9 mouse cellular contexts compared by ENCODE assay signal in the genomic region with DNA sequence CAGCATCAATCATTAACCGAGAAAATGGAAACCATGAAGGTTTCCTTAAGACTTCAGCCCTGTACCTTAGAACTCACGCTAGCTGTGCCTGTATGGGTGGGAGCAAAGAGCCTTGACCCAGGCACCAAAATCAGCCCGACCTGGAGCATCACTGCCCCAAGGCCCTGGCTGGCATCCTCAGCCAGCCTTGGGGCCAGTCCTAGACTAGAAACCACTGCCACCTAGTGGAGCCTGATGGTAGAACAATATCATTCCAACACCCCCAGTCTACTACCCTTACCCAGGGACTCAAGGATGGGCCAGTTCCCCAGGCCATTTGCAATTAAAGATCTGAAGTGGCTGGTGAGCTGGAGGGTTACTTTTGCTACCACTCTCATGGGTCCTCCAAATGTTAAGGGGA. TPM values are rescaled to one million over a fixed set of nuclear protein-coding genes. Genes with fewer than 3 reads are reported as not detected.
A peak's percentile ranks its signal among the peaks of the same experiment; 100 is the strongest.
DNase-seq lines count a peak whose midpoint lies in the region; ATAC-seq lines count a peak whose summit lies in the region.
"Had no signal": no experiment of that assay in that cellular context is flagged by ENCODE, and none has a peak within 500 bp of the region (broad histone marks: within the 10 kb centered on the region; RNA-seq: fewer than 3 reads in every experiment).

No protein-coding gene starts in this region.

- H3K27ac ChIP-seq in neural tube, embryonic 15.5 days (replicated peaks), result no peak overlapping the region
- no peak overlapping the region for H3K27ac ChIP-seq in hindbrain, embryonic 11.5 days (ENCODE audit: low read depth, low read length)

- H3K36me3 ChIP-seq in neural tube, embryonic 15.5 days, result peaks cover 32% of the 10 kb centered on the region
- no peaks in the 10 kb centered on the region for H3K36me3 ChIP-seq in hindbrain, embryonic 11.5 days (ENCODE audit: control insufficient read depth, insufficient read depth, low read length)

- H3K4me3 ChIP-seq in neural tube, embryonic 15.5 days (replicated peaks), result no peak overlapping the region
- H3K4me3 ChIP-seq in hindbrain, embryonic 11.5 days (ENCODE audit: low read depth, low read length), result no peak overlapping the region
- H3K4me3 ChIP-seq: myocyte had no signal

- ATAC-seq in neural tube, embryonic 15.5 days (ENCODE audit: low FRiP score), result no peak
- ATAC-seq in hindbrain, embryonic 11.5 days (ENCODE audit: low FRiP score), result no peak

- 33% methylated on average over 3 of the region's 3 CpGs for WGBS in neural tube, embryonic 15.5 days
- WGBS in hindbrain, embryonic 11.5 days, result 31% methylated on average over 3 of the region's 3 CpGs

- peaks cover 3% of the 10 kb centered on the region for H3K4me1 ChIP-seq in neural tube, embryonic 15.5 days
- no peaks in the 10 kb centered on the region for H3K4me1 ChIP-seq in hindbrain, embryonic 11.5 days (replicated peaks; ENCODE audit: control insufficient read depth, insufficient read depth, low read length)

- no peak overlapping the region for H3K4me2 ChIP-seq in neural tube, embryonic 15.5 days
- no peak overlapping the region for H3K4me2 ChIP-seq in hindbrain, embryonic 11.5 days (replicated peaks; ENCODE audit: low read depth, low read length)

- H3K9ac ChIP-seq in neural tube, embryonic 15.5 days (replicated peaks), result no peak overlapping the region
- no peak overlapping the region for H3K9ac ChIP-seq in hindbrain, embryonic 11.5 days (ENCODE audit: low read depth, low read length)

- H3K9me3 ChIP-seq in neural tube, embryonic 15.5 days (replicated peaks), result no peaks in the 10 kb centered on the region
- no peaks in the 10 kb centered on the region for H3K9me3 ChIP-seq in hindbrain, embryonic 11.5 days (ENCODE audit: control insufficient read depth, low read length)

- no peaks in the 10 kb centered on the region for H3K27me3 ChIP-seq in neural tube, embryonic 15.5 days (replicated peaks)
- no peaks in the 10 kb centered on the region for H3K27me3 ChIP-seq in hindbrain, embryonic 11.5 days (ENCODE audit: control insufficient read depth, insufficient read depth, low read length)

- peak; percentile 41 for DNase-seq in neural tube, embryonic 10.5 days (ENCODE audit: extremely low spot score, low spot score)
- DNase-seq in T-cell, adult 2 months (ENCODE audit: low spot score), result peak; percentile 49
- DNase-seq in cerebellum, postnatal 14 days, result peak; percentile 78 to 86
- DNase-seq in hindbrain, embryonic 11.5 days (ENCODE audit: low spot score), result peak; percentile 81
- peak; percentile 29 to 40 for DNase-seq in layer of hippocampus, postnatal 36 days
- peak; percentile 47 to 64 for DNase-seq in natural killer cell, adult 2 months (ENCODE audit: low spot score in 2 of 2)
- DNase-seq in yolk sac, embryonic 10.5 days (ENCODE audit: low spot score), result peak; percentile 40

RNA-seq across cellular contexts. Expression of a gene that starts 5.7 kb away (rescaled TPM):
- polyA plus RNA-seq in neural tube, embryonic 15.5 days (2015; fragmentation: Nextera tagmentation; extraction: Ambion mirVana), result 18.8 and 19.5 TPM in 2 replicates
- polyA plus RNA-seq in hindbrain, embryonic 11.5 days (2014; fragmentation: Nextera tagmentation; extraction: Ambion mirVana), result 24.0 and 24.8 TPM in 2 replicates
- total RNA-seq in layer of hippocampus, postnatal 36 days (2021), result 10 to 100 TPM; 32.0 to 33.0 TPM

RNA-seq across cellular contexts. Expression of a gene that starts 22.2 kb away (rescaled TPM):
- polyA plus RNA-seq in neural tube, embryonic 15.5 days (2015; fragmentation: Nextera tagmentation; extraction: Ambion mirVana), result 0.49 and 0.55 TPM in 2 replicates
- not detected in 2 replicates for polyA plus RNA-seq in hindbrain, embryonic 11.5 days (2014; fragmentation: Nextera tagmentation; extraction: Ambion mirVana)
- total RNA-seq in layer of hippocampus, postnatal 36 days (2021), result under 1 TPM; 0.22 to 0.38 TPM
- polyA plus RNA-seq: myocyte had no signal
